Mouse (Mus musculus): ENCODE data around the gene Shank2.

GRCm38 (mm10) chr7:144471103-144471502 lies 469.4 kb downstream of the Shank2 start:
- TF ChIP-seq CTCF (conservative IDR thresholded peaks at IDR 0.05 in 1 of 2, IDR thresholded peaks at IDR 0.05 in 1 of 2; ENCODE audit: low read depth in 2 of 2, low read length in 2 of 2) = no peak
- no peak for TF ChIP-seq RCOR1 (conservative IDR thresholded peaks at IDR 0.05; ENCODE audit: low read depth, low read length)
- no peak for TF ChIP-seq MAX (IDR thresholded peaks at IDR 0.05; ENCODE audit: low read length)
- no peak for TF ChIP-seq POLR2A (IDR thresholded peaks at IDR 0.05; ENCODE audit: low read depth, low read length)
- TF ChIP-seq EP300 (IDR thresholded peaks at IDR 0.05; ENCODE audit: low read length) = no peak
- no peak for TF ChIP-seq USF1 (IDR thresholded peaks at IDR 0.05; ENCODE audit: low read depth, low read length)
- TF ChIP-seq HCFC1 (IDR thresholded peaks at IDR 0.05; ENCODE audit: low read depth, low read length) = no peak
- no peak for TF ChIP-seq JUND (conservative IDR thresholded peaks at IDR 0.05; ENCODE audit: low read depth, low read length)
- TF ChIP-seq MAZ (IDR thresholded peaks at IDR 0.05; ENCODE audit: low read depth, low read length) = no peak
- no peak for TF ChIP-seq CHD1 (IDR thresholded peaks at IDR 0.05; ENCODE audit: low read depth, low read length)
- TF ChIP-seq PAX5 (IDR thresholded peaks at IDR 0.05; ENCODE audit: low read length) = no peak
- TF ChIP-seq USF2 (conservative IDR thresholded peaks at IDR 0.05; ENCODE audit: low read depth, low read length) = no peak
